Mouse (Mus musculus) heart, embryonic 10.5 days (tissue): ENCODE results near the gene Atf7. TPM values are rescaled to one million over a fixed set of nuclear protein-coding genes. Genes with fewer than 3 reads are reported as not detected.
"Not testable (repeated sequence)": the region's sequence is repeated elsewhere in the genome, so short reads cannot be mapped to it uniquely, and the experiment has no call there.

Experiments
- DNase-seq: peaks from one replicate; pipeline ENCODE4 v3.0.0-alpha.2; 2017; ENCODE audit warnings: low spot score
- H3K27ac ChIP-seq: fragments of 300-500 bp; sonication (generic); 2 replicates; pipeline ENCODE4 v1.5.1; 2016; ENCODE audit warnings: mild to moderate bottlenecking
- H3K27me3 ChIP-seq: fragments of 300-500 bp; sonication (generic); 2 replicates; pipeline ENCODE4 v1.6.1; 2016; ENCODE audit warnings: mild to moderate bottlenecking; ENCODE audit not compliant: poor library complexity, insufficient read depth, severe bottlenecking
- H3K36me3 ChIP-seq: fragments of 300-500 bp; sonication (generic); 2 replicates; pipeline ENCODE4 v1.6.1; 2016; ENCODE audit warnings: mild to moderate bottlenecking, moderate library complexity
- H3K4me1 ChIP-seq: fragments of 300-500 bp; sonication (generic); 2 replicates; pipeline ENCODE4 v1.6.1; 2016; ENCODE audit warnings: mild to moderate bottlenecking
- H3K4me3 ChIP-seq: fragments of 300-500 bp; sonication (generic); 2 replicates; pipeline ENCODE4 v1.5.1; 2016; ENCODE audit warnings: mild to moderate bottlenecking, moderate library complexity
- H3K9me3 ChIP-seq: fragments of 300-500 bp; sonication (generic); 2 replicates; pipeline ENCODE4 v1.6.1; 2016; ENCODE audit warnings: mild to moderate bottlenecking, moderate library complexity
- WGBS: fragments of 180-500 bp; shearing (Covaris S2); methylation state at CpG from one replicate; pipeline ENCODE4 v1.1.7; 2016; 5-methylcytosine and 5-hydroxymethylcytosine counted together
- polyA plus RNA-seq: library from polyadenylated mRNA; unstranded; fragments of >200 nt; fragmentation: Nextera tagmentation; extraction: Ambion mirVana; gene quantifications from 2 replicates; pipeline ENCODE4 v1.2.1, GENCODE M21; 2016

The Atf7 gene
- polyA plus RNA-seq, 1 experiment from 2014 or later: 24.3 TPM

GRCm38 (mm10) chr15:102612966-102613365 lies 12.3 kb downstream of the Atf7 start:
- Histone ChIP-seq H3K27ac (no peak overlapping the region), H3K9me3 (no peaks in the 10 kb centered on the region), H3K4me1 (peaks cover 8% of the 10 kb centered on the region; the same call in 1 of the 2 replicates), H3K4me3 (no peak overlapping the region), H3K27me3 (no peaks in the 10 kb centered on the region), H3K36me3 (peaks cover 5% of the 10 kb centered on the region; the same call in 1 of the 2 replicates)
- DNase-seq: no peak

- not testable (repeated sequence) for DNase-seq, H3K4me1 ChIP-seq, H3K36me3 ChIP-seq, H3K27me3 ChIP-seq, H3K9me3 ChIP-seq, H3K27ac ChIP-seq, H3K4me3 ChIP-seq
- WGBS: 53% methylated on average over 1 of the region's 1 CpGs
Observed at GRCm38 (mm10) chr15:102608586-102608985, 16.7 kb downstream of the Atf7 start.

- H3K4me3 ChIP-seq: no peak overlapping the region
- no peak for DNase-seq
- no peaks in the 10 kb centered on the region for H3K4me1 ChIP-seq
- no peak overlapping the region for H3K27ac ChIP-seq
- WGBS: 80% methylated on average over 8 of the region's 8 CpGs
- H3K9me3 ChIP-seq: no peaks in the 10 kb centered on the region
- 0 out of 2 replicates have a peak, but pooled peaks cover 4% of the 10 kb centered on the region for H3K36me3 ChIP-seq
- H3K27me3 ChIP-seq: no peaks in the 10 kb centered on the region
Observed at GRCm38 (mm10) chr15:102593996-102594656, 31.1 kb downstream of the Atf7 start.

- H3K36me3 ChIP-seq: 0 out of 2 replicates have a peak, but pooled peaks cover 4% of the 10 kb centered on the region
- DNase-seq: no peak
- H3K9me3 ChIP-seq: no peaks in the 10 kb centered on the region
- H3K4me3 ChIP-seq: no peak overlapping the region
- no peak overlapping the region for H3K27ac ChIP-seq
- H3K27me3 ChIP-seq: no peaks in the 10 kb centered on the region
- 65% methylated on average over 1 of the region's 1 CpGs for WGBS
- no peaks in the 10 kb centered on the region for H3K4me1 ChIP-seq
Observed at GRCm38 (mm10) chr15:102592674-102593073, 32.6 kb downstream of the Atf7 start.

- 0 out of 2 replicates have a peak, but pooled peaks cover 4% of the 10 kb centered on the region for H3K36me3 ChIP-seq
- H3K4me3 ChIP-seq: no peak overlapping the region
- no peak for DNase-seq
- no peaks in the 10 kb centered on the region for H3K27me3 ChIP-seq
- no peaks in the 10 kb centered on the region for H3K9me3 ChIP-seq
- no peaks in the 10 kb centered on the region for H3K4me1 ChIP-seq
- 87% methylated on average over 1 of the region's 1 CpGs for WGBS
- H3K27ac ChIP-seq: no peak overlapping the region
Observed at GRCm38 (mm10) chr15:102590567-102590966, 34.7 kb downstream of the Atf7 start.

- Histone ChIP-seq H3K4me3 (no peak overlapping the region), H3K4me1 (no peaks in the 10 kb centered on the region), H3K27ac (no peak overlapping the region), H3K9me3 (no peaks in the 10 kb centered on the region), H3K36me3 (0 out of 2 replicates have a peak, but pooled peaks cover 4% of the 10 kb centered on the region), H3K27me3 (no peaks in the 10 kb centered on the region)
- 93% methylated on average over 8 of the region's 8 CpGs for WGBS
- DNase-seq: no peak
Observed at GRCm38 (mm10) chr15:102589826-102590225, 35.4 kb downstream of the Atf7 start.

GRCm38 (mm10) chr15:102585501-102585900 lies 39.8 kb downstream of the Atf7 start:
- 93% methylated on average over 5 of the region's 5 CpGs for WGBS
- no peak for DNase-seq

GRCm38 (mm10) chr15:102583708-102584383 lies 41.4 kb downstream of the Atf7 start:
- no peak overlapping the region for H3K4me3 ChIP-seq
- no peaks in the 10 kb centered on the region for H3K9me3 ChIP-seq
- H3K27ac ChIP-seq: no peak overlapping the region
- H3K27me3 ChIP-seq: no peaks in the 10 kb centered on the region
- 76% methylated on average over 8 of the region's 8 CpGs for WGBS
- H3K36me3 ChIP-seq: peaks cover 3% of the 10 kb centered on the region; the same call in 1 of the 2 replicates
- no peaks in the 10 kb centered on the region for H3K4me1 ChIP-seq
- no peak for DNase-seq

More at GRCm38 (mm10) chr15:102585501-102585900, 39.8 kb downstream of the Atf7 start:
- H3K4me1 ChIP-seq: no peaks in the 10 kb centered on the region
- no peak overlapping the region for H3K27ac ChIP-seq
- H3K36me3 ChIP-seq: peaks cover 3% of the 10 kb centered on the region; the same call in 1 of the 2 replicates
- no peaks in the 10 kb centered on the region for H3K9me3 ChIP-seq
- no peak overlapping the region for H3K4me3 ChIP-seq
- H3K27me3 ChIP-seq: no peaks in the 10 kb centered on the region

- H3K36me3 ChIP-seq: peaks cover 3% of the 10 kb centered on the region; the same call in 1 of the 2 replicates
- H3K27ac ChIP-seq: no peak overlapping the region
Observed at GRCm38 (mm10) chr15:102581205-102581604, 44.1 kb downstream of the Atf7 start.

GRCm38 (mm10) chr15:102578351-102578750 lies 46.9 kb downstream of the Atf7 start:
- peaks cover 11% of the 10 kb centered on the region; the same call in 1 of the 2 replicates for H3K36me3 ChIP-seq
- DNase-seq: no peak
- H3K27me3 ChIP-seq: no peaks in the 10 kb centered on the region
- H3K4me3 ChIP-seq: no peak overlapping the region
- no peak overlapping the region for H3K27ac ChIP-seq
- H3K4me1 ChIP-seq: no peaks in the 10 kb centered on the region
- 94% methylated on average over 2 of the region's 2 CpGs for WGBS
- no peaks in the 10 kb centered on the region for H3K9me3 ChIP-seq

More at GRCm38 (mm10) chr15:102581205-102581604, 44.1 kb downstream of the Atf7 start:
- Histone ChIP-seq H3K4me1 (no peaks in the 10 kb centered on the region), H3K9me3 (no peaks in the 10 kb centered on the region), H3K4me3 (no peak overlapping the region), H3K27me3 (no peaks in the 10 kb centered on the region)
- DNase-seq: no peak
- WGBS: 67% methylated on average over 1 of the region's 1 CpGs

GRCm38 (mm10) chr15:102576972-102577371 lies 48.3 kb downstream of the Atf7 start:
- no peaks in the 10 kb centered on the region for H3K9me3 ChIP-seq
- DNase-seq: no peak

GRCm38 (mm10) chr15:102572081-102572480 lies 53.2 kb downstream of the Atf7 start:
- Histone ChIP-seq H3K4me3 (no peak overlapping the region), H3K4me1 (no peaks in the 10 kb centered on the region), H3K9me3 (no peaks in the 10 kb centered on the region), H3K36me3 (0 out of 2 replicates have a peak, but pooled peaks cover 8% of the 10 kb centered on the region), H3K27me3 (no peaks in the 10 kb centered on the region), H3K27ac (no peak overlapping the region)
- no peak for DNase-seq
- 78% methylated on average over 3 of the region's 3 CpGs for WGBS

More at GRCm38 (mm10) chr15:102576972-102577371, 48.3 kb downstream of the Atf7 start:
- Histone ChIP-seq H3K4me1 (no peaks in the 10 kb centered on the region), H3K27ac (no peak overlapping the region), H3K27me3 (no peaks in the 10 kb centered on the region), H3K4me3 (no peak overlapping the region), H3K36me3 (peaks cover 11% of the 10 kb centered on the region; the same call in 1 of the 2 replicates)
- WGBS: 97% methylated on average over 1 of the region's 1 CpGs

GRCm38 (mm10) chr15:102567849-102568248 lies 57.4 kb downstream of the Atf7 start:
- Histone ChIP-seq H3K27ac (no peak overlapping the region), H3K9me3 (no peaks in the 10 kb centered on the region), H3K36me3 (0 out of 2 replicates have a peak, but pooled peaks cover 8% of the 10 kb centered on the region), H3K4me3 (no peak overlapping the region), H3K27me3 (no peaks in the 10 kb centered on the region), H3K4me1 (no peaks in the 10 kb centered on the region)
- 82% methylated on average over 2 of the region's 2 CpGs for WGBS
- no peak for DNase-seq
